Mouse (Mus musculus) lung, adult 2 months (tissue): Measurements from ENCODE around the gene Trpm5.

Source experiments
- CTCF ChIP-seq: fragments of 200-500 bp; IDR thresholded peaks from 2 replicates; pipeline ENCODE4 v1.5.1; 2011; ENCODE audit warnings: mild to moderate bottlenecking, low read length, control low read depth; ENCODE audit not compliant: insufficient read depth
- POLR2A ChIP-seq: fragments of 200-500 bp; IDR thresholded peaks from 2 replicates; pipeline ENCODE4 v1.6.1; 2011; ENCODE audit warnings: low read depth, mild to moderate bottlenecking, control low read depth, low read length, borderline replicate concordance; ENCODE audit errors: extremely low read depth

DNA sequence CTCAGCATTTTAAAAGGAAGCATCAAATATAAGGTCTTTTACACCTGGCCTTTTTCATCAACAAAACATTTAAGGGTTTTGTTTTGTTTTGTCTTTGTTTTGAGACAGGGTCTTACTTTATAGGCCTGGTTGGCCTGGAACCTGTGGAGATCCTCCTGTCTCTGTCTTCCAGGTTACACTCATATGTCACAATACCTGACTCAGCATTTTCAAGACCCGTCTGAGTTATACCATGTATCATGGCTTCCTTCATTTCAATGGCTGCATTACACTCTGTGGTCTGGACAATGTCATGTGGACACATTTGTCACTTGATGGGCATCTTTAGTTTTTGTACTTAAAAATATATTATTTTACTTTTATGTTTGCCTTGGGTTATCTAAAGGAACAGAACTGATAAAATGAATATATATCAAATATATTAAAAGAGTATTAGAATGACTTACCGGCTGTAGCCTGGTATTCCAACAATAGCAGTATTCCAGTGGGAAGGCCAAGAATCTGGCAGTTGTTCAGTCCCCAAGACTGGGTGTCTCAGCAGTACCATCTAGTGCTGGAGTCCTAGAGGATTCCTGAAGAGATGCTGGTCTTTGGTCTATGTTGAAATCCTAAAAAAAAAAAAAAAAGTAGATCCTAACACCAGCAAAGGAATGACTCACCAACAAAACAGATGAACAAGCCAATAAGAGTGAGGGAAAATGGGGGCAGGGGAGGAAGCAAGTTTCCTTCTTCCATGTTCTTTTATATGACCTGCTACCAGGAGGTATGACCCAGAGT, 50.2 kb downstream of the Trpm5 start:
- TF ChIP-seq POLR2A (no peak), CTCF (no peak)
